Mouse (Mus musculus) neural tube, embryonic 12.5 days (tissue): ENCODE data around the gene Xrra1. TPM values are rescaled to one million over a fixed set of nuclear protein-coding genes. Genes with fewer than 3 reads are reported as not detected.
"Not testable (repeated sequence)": the region's sequence is repeated elsewhere in the genome, so short reads cannot be mapped to it uniquely, and the experiment has no call there.

Source experiments
- ATAC-seq: fragments of 200-750 bp; cut with Nextera tagmentation; 2 replicates; pipeline ENCODE4 v1.8.0; 2017; ENCODE audit warnings: low read depth, mild to moderate bottlenecking, moderate TSS enrichment, moderate library complexity; ENCODE audit not compliant: low FRiP score
- H3K27ac ChIP-seq: fragments of 300-500 bp; sonication (generic); 2 replicates; pipeline ENCODE4 v1.5.1; 2016
- H3K27me3 ChIP-seq: fragments of 300-500 bp; sonication (generic); replicated peaks from 2 replicates; pipeline ENCODE4 v1.6.1; 2016; ENCODE audit warnings: mild to moderate bottlenecking
- H3K36me3 ChIP-seq: fragments of 300-500 bp; sonication (generic); 2 replicates; pipeline ENCODE4 v1.6.1; 2016; ENCODE audit warnings: mild to moderate bottlenecking
- H3K4me1 ChIP-seq: fragments of 300-500 bp; sonication (generic); 2 replicates; pipeline ENCODE4 v1.6.1; 2016
- H3K4me2 ChIP-seq: fragments of 300-500 bp; sonication (generic); replicated peaks from 2 replicates; pipeline ENCODE4 v1.6.1; 2016; ENCODE audit warnings: mild to moderate bottlenecking
- H3K4me3 ChIP-seq: fragments of 300-500 bp; sonication (generic); 2 replicates; pipeline ENCODE4 v1.5.1; 2016
- H3K9ac ChIP-seq: fragments of 300-500 bp; sonication (generic); 2 replicates; pipeline ENCODE4 v1.6.1; 2016; ENCODE audit warnings: mild to moderate bottlenecking
- H3K9me3 ChIP-seq: fragments of 300-500 bp; sonication (generic); 2 replicates; pipeline ENCODE4 v1.6.1; 2016; ENCODE audit warnings: mild to moderate bottlenecking
- WGBS: fragments of 180-500 bp; shearing (Covaris S2); methylation state at CpG from one replicate; pipeline ENCODE4 v1.1.7; 2016; 5-methylcytosine and 5-hydroxymethylcytosine counted together
- polyA plus RNA-seq: library from polyadenylated mRNA; unstranded; fragments of >200 nt; fragmentation: Nextera tagmentation; extraction: Ambion mirVana; gene quantifications from 2 replicates; pipeline ENCODE4 v1.2.1, GENCODE M21; 2016

Gene Xrra1
- polyA plus RNA-seq, 1 experiment from 2014 or later = 0.52 TPM

DNA sequence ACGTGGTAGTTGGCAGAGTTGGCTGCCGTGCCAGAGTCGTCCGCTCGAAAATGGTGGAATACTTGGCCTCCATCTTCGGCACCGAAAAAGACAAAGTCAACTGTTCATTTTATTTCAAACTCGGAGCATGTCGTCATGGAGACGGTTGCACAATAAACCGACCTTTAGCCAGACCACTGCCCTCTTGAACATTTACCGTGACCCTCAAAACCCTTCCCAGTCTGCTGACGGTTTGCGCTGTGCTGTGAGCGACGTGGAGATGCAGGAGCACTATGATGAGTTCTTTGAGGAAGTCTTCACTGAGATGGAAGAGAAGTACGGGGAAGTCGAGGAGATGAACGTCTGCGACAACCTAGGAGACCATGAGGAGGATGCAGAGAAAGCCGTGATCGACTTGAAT lies 86.1 kb downstream of the Xrra1 start:
- H3K9ac ChIP-seq, H3K4me3 ChIP-seq, H3K4me1 ChIP-seq, H3K27me3 ChIP-seq, H3K9me3 ChIP-seq, H3K27ac ChIP-seq, ATAC-seq, H3K4me2 ChIP-seq: not testable (repeated sequence)
- 94% methylated on average over 22 of the region's 22 CpGs for WGBS
- peaks cover 65% of the 10 kb centered on the region for H3K36me3 ChIP-seq

DNA sequence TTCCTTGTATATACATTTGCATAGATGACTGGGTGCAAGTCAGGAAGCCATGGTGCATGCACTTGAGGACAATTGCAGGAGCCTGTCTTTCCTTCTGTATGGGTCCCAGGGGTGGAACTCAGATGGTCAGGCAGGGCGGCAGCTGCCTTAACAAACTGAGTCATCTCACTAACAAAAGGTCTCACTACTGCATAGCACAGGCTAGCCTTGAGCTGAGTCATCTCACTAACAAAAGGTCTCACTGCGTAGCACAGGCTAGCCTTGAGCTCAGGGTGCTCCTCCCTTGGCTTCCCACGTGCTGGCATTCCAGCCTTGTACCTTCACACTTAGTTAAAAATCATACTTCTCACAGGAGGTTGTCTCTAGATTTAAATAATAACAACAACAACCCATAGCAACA lies 87.0 kb downstream of the Xrra1 start:
- WGBS = 93% methylated on average over 3 of the region's 3 CpGs
- Histone ChIP-seq H3K4me1 (no peaks in the 10 kb centered on the region), H3K4me3 (no peak overlapping the region), H3K9me3 (no peaks in the 10 kb centered on the region; the same call in 1 of the 2 replicates), H3K4me2 (no peak overlapping the region), H3K36me3 (peaks cover 55% of the 10 kb centered on the region), H3K9ac (no peak overlapping the region), H3K27me3 (no peaks in the 10 kb centered on the region), H3K27ac (no peak overlapping the region)
- no peak for ATAC-seq

DNA sequence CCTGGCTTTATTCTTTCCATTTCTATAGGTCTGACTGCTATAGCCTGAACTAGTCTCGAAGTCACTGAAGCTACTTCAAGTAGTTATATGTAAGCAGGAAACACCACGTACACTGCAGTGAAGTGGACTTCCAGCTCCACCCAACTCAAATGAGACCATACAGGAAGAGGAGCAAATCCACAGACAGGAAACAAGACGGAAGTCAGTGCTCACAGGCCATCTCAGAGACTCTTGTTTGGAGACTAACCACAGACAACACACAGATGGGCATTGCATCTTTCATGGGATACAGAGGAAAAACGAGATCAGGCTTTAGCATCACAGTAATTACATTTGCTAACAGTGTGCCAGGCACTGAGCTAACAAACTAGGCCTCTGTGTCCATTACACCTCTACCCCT lies 87.4 kb downstream of the Xrra1 start:
- Histone ChIP-seq H3K9me3 (no peaks in the 10 kb centered on the region; the same call in 1 of the 2 replicates), H3K27me3 (no peaks in the 10 kb centered on the region), H3K9ac (no peak overlapping the region), H3K27ac (no peak overlapping the region), H3K4me2 (no peak overlapping the region), H3K4me3 (no peak overlapping the region), H3K36me3 (peaks cover 55% of the 10 kb centered on the region), H3K4me1 (no peaks in the 10 kb centered on the region)
- WGBS = 90% methylated on average over 4 of the region's 4 CpGs
- ATAC-seq = no peak

DNA sequence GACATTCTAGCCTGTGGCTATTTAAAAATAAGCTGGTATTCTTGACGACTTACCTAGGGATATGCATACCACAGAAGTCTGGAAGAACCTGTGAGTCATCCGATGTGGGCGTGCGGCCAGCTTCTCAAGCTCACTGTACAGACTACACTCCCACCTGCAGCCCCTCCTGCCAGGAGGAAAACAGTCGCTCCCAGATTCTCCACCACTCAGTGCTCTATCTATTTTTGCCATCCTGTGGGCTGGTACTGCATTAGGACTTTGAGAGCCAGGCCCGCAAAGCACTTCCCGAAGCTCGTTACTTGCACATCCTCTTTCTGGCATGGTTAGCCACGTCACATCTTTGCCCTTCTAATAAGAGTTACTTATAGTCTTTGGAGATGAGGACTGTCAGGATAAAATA lies 88.4 kb downstream of the Xrra1 start:
- no peak overlapping the region for H3K9ac ChIP-seq
- H3K27ac ChIP-seq = no peak overlapping the region
- WGBS = 95% methylated on average over 9 of the region's 9 CpGs
- no peaks in the 10 kb centered on the region for H3K4me1 ChIP-seq
- H3K36me3 ChIP-seq = peaks cover 58% of the 10 kb centered on the region
- no peaks in the 10 kb centered on the region; the same call in 1 of the 2 replicates for H3K9me3 ChIP-seq
- H3K4me3 ChIP-seq = no peak overlapping the region
- ATAC-seq = no peak
- H3K27me3 ChIP-seq = no peaks in the 10 kb centered on the region
- no peak overlapping the region for H3K4me2 ChIP-seq

DNA sequence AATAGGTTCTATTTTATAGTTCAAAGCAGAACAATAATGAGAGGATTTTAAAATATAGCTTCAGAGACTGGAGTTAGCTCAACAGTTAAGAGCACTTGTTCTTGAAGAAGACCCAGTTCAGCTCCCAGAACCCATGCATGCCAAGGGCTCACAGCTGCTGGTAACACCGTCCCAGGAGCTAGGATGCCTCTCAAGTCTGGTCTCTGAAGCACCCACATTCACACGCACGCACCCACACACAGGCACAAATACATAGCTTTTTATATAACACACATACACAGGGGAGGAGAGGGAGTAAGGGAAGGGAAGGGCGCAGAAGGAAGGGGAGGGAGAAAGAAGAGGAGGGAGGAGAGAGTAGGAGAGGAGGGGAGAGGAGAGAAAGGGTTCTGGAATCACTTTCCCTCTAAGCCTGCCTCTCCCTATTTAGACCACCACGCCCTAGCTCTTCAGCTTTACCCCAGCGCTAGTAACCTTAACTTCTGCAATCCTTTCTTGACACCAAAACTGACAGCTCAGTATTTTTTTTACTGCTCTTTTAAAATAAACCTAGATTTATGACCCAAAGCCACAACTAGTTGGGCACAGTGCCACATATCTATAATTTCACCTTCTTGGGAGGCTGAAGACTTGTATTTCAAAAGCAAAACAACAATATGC lies 94.7 kb downstream of the Xrra1 start:
- ATAC-seq = no peak
- WGBS = 94% methylated on average over 6 of the region's 6 CpGs

DNA sequence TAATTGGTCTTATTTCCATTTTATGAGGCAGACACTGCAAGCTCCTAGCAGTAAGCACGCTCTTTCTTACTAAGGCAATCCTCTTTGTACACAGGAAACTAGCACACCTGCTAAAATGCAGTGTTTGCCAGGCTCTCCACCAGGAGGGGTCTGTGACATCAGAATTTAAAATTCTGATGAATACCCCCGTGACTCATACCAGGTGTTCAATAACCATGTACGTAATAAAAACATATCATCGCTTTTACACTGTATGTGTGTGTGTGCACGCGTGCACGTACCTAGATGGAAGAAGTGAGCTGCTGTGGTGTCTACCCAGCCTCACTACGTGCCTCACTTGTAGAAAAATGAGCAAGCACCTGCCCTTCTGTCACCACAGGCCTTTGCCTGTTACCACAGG lies 95.3 kb downstream of the Xrra1 start:
- WGBS = 93% methylated on average over 8 of the region's 8 CpGs

More for the DNA sequence above, 94.7 kb downstream of the Xrra1 start:
- Histone ChIP-seq H3K36me3 (peaks cover 9% of the 10 kb centered on the region; the same call in 1 of the 2 replicates), H3K9me3 (no peaks in the 10 kb centered on the region), H3K27me3 (no peaks in the 10 kb centered on the region), H3K27ac (no peak overlapping the region), H3K4me2 (no peak overlapping the region), H3K9ac (no peak overlapping the region), H3K4me1 (no peaks in the 10 kb centered on the region), H3K4me3 (no peak overlapping the region)

DNA sequence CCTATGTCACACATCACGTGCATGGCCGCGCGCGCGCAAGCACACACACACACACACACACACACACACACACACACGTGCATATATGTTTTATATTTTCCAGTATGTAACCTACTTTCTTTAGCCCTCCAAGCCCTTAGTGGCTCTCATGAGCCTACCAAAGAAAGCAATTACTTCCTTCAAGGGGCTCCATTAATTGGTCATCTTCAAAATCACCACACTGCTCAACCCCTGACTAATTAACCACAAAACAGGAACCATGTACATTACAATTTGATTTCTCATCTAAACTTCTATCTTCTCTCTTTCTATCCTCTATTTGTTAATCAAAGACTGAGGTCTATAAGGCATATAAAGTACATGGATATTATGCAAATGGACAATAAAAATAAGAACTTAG lies 97.2 kb downstream of the Xrra1 start:
- H3K36me3 ChIP-seq = peaks cover 9% of the 10 kb centered on the region; the same call in 1 of the 2 replicates
- no peak overlapping the region for H3K4me2 ChIP-seq
- H3K9me3 ChIP-seq = no peaks in the 10 kb centered on the region
- no peak for ATAC-seq
- H3K27ac ChIP-seq = no peak overlapping the region
- no peaks in the 10 kb centered on the region for H3K4me1 ChIP-seq
- WGBS = 98% methylated on average over 7 of the region's 7 CpGs
- H3K27me3 ChIP-seq = no peaks in the 10 kb centered on the region
- H3K4me3 ChIP-seq = no peak overlapping the region
- H3K9ac ChIP-seq = no peak overlapping the region

More for the DNA sequence above, 95.3 kb downstream of the Xrra1 start:
- no peak overlapping the region for H3K9ac ChIP-seq
- no peak for ATAC-seq
- no peak overlapping the region for H3K27ac ChIP-seq
- H3K36me3 ChIP-seq = peaks cover 9% of the 10 kb centered on the region; the same call in 1 of the 2 replicates
- H3K9me3 ChIP-seq = no peaks in the 10 kb centered on the region
- H3K4me2 ChIP-seq = no peak overlapping the region
- no peaks in the 10 kb centered on the region for H3K4me1 ChIP-seq
- no peak overlapping the region for H3K4me3 ChIP-seq
- no peaks in the 10 kb centered on the region for H3K27me3 ChIP-seq

DNA sequence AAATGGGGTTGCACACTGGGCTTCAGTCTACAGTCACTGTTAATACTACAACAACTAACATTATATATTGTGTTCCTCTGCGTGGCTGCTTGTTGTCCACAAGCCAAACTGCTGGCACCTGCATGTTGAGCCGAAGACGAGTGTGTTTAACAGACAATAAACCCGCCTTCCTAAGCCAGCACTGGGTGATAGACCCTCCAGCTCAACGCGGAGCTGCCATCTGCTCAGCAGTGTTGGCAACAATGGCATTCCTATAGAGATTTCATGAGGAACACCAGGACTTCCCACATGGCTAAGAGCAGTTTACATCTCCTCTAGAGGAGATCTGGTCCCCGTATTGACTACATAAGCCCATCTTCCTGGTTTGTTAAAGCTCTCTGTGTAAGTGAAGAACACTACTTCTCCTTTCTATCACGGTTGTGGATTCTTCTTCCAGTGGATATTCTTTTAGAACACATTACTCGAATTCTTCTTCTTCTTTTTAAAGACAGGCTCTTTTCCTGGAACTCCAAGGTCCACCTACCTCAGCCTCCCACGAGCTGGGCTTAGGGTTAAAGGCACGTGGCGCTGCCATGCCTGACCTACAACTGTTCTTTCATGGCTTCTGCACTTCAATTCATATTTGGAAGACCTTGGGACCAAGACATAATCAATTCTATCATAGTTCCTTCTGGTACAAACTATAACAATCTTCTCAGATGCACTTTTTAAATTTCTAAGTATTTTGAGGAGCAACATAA lies 98.5 kb downstream of the Xrra1 start:
- WGBS = 78% methylated on average over 12 of the region's 12 CpGs
- Histone ChIP-seq H3K4me1 (peaks cover under 1% of the 10 kb centered on the region; the same call in 1 of the 2 replicates), H3K36me3 (0 out of 2 replicates have a peak, but pooled peaks cover 3% of the 10 kb centered on the region), H3K4me3 (no peak overlapping the region), H3K4me2 (no peak overlapping the region), H3K9ac (no peak overlapping the region), H3K27ac (no peak overlapping the region), H3K27me3 (no peaks in the 10 kb centered on the region), H3K9me3 (no peaks in the 10 kb centered on the region)
- no peak for ATAC-seq

DNA sequence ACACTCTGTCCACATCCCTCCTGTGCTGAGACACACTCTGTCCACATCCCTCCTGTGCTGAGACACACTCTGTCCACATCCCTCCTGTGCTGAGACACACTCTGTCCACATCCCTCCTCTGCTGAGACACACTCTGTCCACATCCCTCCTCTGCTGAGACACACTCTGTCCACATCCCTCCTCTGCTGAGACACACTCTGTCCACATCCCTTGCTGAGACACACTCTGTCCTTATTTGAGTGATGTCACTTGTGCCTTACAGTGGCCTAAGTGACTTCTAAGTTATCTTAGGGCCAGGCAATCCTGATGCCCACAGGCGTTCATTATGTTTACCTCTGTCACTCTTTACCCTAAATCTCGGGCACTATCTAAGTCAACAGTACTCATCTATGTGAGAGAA lies 101.7 kb downstream of the Xrra1 start:
- not testable (repeated sequence) for H3K36me3 ChIP-seq, H3K4me2 ChIP-seq, H3K9me3 ChIP-seq, H3K9ac ChIP-seq, H3K4me3 ChIP-seq, ATAC-seq, H3K27ac ChIP-seq, H3K27me3 ChIP-seq
- WGBS = 94% methylated on average over 2 of the region's 2 CpGs
- H3K4me1 ChIP-seq = peaks cover 23% of the 10 kb centered on the region

DNA sequence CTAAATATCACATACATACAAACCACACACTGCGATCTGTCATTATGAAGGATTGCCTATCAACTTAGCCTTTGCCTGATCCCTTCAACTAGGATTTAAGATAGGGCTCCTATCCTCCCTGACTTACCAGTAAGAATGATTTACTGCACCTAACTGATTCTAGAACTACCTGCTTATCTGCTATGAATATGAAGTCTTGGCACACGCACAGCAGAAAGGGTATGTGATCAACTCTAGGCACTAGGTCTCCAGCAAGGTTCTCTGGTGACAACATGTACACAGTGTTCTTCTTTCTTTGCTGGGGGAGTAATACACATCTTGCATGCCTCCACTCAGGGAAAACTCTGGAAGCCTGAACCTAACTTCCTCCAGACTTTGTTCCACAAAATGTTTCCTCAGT lies 102.6 kb downstream of the Xrra1 start:
- Histone ChIP-seq H3K36me3 (no peaks in the 10 kb centered on the region), H3K9me3 (no peaks in the 10 kb centered on the region), H3K4me2 (no peak overlapping the region), H3K27ac (no peak overlapping the region), H3K27me3 (no peaks in the 10 kb centered on the region), H3K4me3 (no peak overlapping the region), H3K4me1 (peaks cover 32% of the 10 kb centered on the region), H3K9ac (no peak overlapping the region)
- WGBS = 95% methylated on average over 2 of the region's 2 CpGs
- ATAC-seq = no peak

DNA sequence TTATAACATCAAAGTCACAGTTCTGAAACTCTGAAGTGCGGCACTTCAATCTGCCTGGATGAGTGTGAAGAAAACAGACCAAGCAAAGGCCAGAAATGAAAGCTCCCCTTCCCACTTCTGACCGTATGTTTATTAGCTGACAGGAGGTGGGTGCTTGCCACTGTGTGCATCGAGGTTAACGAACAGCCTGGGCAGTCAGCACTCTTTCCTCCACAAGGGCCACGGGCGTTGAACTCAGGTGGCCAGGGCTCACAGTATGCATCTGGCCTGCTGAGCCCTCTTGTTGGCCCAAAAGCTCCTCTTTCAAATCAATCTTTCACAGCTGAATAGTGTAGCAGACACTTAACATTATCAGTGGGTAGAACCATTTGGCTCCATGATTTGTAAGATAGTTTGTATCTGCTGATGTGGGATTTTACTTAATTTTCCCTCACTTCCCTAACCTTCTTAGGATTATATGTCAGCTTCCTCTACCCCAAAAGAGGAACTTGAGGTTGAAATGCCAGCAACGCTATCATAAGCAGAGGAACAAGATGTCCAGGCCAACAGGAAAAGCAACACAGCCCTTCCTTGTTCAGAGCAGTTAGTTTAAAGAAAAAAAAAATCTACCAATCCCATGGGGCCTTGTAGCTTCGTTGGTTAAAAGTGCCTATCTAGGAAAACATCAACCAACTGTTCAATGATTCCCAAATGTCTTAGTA lies 103.8 kb downstream of the Xrra1 start:
- Histone ChIP-seq H3K9me3 (no peaks in the 10 kb centered on the region), H3K4me1 (peaks cover 42% of the 10 kb centered on the region)

DNA sequence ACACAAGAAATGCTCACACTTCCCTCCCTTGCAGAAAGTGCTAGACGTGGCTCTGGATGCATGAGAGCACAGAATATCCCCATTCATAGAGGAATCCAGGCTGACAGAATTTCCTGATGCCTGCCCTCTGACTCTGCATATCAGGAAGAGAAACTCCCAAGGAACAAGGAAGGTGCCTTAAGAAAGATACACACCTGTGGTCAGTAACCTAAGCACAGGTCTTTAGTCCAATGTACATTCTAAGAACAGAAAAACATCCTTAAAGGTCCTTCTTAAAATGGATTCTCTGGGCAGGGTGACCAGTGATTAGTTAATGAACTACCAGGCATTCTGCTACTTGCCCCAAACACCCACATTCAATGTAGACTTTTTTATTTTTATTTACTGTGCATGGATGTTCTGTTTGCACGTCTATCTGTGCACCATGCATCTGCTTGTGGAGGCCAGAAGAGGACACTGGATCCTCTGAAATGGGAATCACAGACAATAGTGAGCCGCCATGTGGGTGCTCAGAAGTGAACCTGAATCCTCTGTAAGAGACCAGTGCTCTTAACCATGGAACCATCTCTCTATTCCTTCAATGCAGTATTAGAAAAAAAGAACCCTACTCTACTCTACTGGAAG lies 104.4 kb downstream of the Xrra1 start:
- Histone ChIP-seq H3K4me2 (no peak overlapping the region), H3K9ac (no peak overlapping the region), H3K4me3 (no peak overlapping the region), H3K9me3 (no peaks in the 10 kb centered on the region), H3K27me3 (no peaks in the 10 kb centered on the region), H3K27ac (no peak overlapping the region), H3K4me1 (peaks cover 43% of the 10 kb centered on the region), H3K36me3 (no peaks in the 10 kb centered on the region)
- WGBS = 81% methylated on average over 3 of the region's 3 CpGs
- no peak for ATAC-seq

More for the DNA sequence above, 103.8 kb downstream of the Xrra1 start:
- 72% methylated on average over 8 of the region's 8 CpGs for WGBS
- no peak overlapping the region for H3K9ac ChIP-seq
- H3K4me3 ChIP-seq = no peak overlapping the region
- no peak for ATAC-seq
- no peaks in the 10 kb centered on the region for H3K27me3 ChIP-seq
- H3K36me3 ChIP-seq = no peaks in the 10 kb centered on the region
- no peak overlapping the region for H3K4me2 ChIP-seq
- no peak overlapping the region for H3K27ac ChIP-seq
